Mouse (Mus musculus) adrenal gland, postnatal 36 days (tissue): ENCODE results near the gene Cd27. TPM values are rescaled to one million over a fixed set of nuclear protein-coding genes. Genes with fewer than 3 reads are reported as not detected.
"Not testable (repeated sequence)": the region's sequence is repeated elsewhere in the genome, so short reads cannot be mapped to it uniquely, and the experiment has no call there.

Experiments used
- DNase-seq, 2 experiments: peaks; one replicate each; pipeline ENCODE4 v3.0.0; 2021; ENCODE audit warnings: mixed read lengths in 1 of 2
- long read RNA-seq, 2 experiments: library from polyadenylated mRNA; stranded (forward); transcript quantifications; one replicate each; pipeline ENCODE4 v2.0.0; 2021; ENCODE audit warnings: borderline sequencing depth in 2 of 2
- total RNA-seq, 2 experiments: library from RNA; stranded (reverse); gene quantifications; 2 replicates each; pipeline ENCODE4 v1.2.3; 2021

Gene Cd27
- total RNA-seq = under 1 TPM; 0.40 to 0.63 TPM
- long read RNA-seq, experiment 1, partial matches to known transcripts = 0 of 6 reads
- long read RNA-seq, experiment 1, other reads (novel, unspliced or antisense) = 6 of 6 reads
- long read RNA-seq, experiment 2, partial matches to known transcripts = 0 of 9 reads
- long read RNA-seq, experiment 2, other reads (novel, unspliced or antisense) = 9 of 9 reads

GRCm38 (mm10) chr6:125236782-125237181 lies at the start of gene Cd27:
TSS of gene Cd27 (minus strand) at chr6:125237010.
- no peak for DNase-seq

DNA sequence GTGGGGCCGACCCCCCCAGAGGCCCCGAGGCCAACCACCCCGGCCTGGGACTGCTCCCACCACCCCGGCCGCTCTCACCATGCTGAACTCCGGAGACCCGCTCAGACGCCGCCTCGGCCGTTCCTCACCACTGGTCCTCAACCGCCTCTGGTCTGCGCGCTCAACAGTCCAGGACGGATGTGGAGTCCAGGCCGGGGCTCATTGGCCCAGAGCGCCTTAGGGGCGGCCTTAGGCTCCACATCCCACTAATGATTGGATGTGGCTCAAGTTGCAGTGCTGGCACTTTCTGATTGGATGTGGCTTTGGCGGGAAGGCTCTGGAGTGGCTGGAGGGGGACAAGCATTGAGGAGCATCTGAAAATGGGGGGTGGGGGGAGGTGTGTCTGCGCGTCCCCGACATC lies 49.1 kb upstream of the Cd27 start, which contains the start of gene Tuba3a:
Gene Tuba3a, minus strand, starts transcription at position 153 of the 400 bp plus-strand sequence.
- DNase-seq = no peak

- no peak for DNase-seq
Observed at GRCm38 (mm10) chr6:125284751-125285150, 47.9 kb upstream of the Cd27 start.

DNA sequence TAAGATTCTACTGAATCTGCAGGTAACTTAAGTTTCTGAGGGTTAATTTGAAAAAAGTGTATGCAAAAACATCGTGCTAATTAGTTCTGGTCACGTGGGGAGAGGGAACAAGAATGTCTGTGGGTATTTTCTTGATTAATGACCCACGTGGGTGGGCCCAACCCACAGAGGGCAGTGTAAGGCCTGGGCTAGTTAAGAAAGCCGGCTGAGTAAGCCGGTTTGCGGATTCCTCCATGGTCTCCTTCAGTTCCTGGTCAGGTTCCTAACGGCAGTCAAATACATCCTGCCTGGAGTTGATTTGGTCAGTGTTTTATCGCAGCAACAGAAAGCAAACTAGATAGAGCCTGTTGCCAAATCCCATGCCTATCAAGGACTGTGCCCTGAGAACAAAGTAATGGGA lies 47.4 kb upstream of the Cd27 start:
- DNase-seq = no peak

DNA sequence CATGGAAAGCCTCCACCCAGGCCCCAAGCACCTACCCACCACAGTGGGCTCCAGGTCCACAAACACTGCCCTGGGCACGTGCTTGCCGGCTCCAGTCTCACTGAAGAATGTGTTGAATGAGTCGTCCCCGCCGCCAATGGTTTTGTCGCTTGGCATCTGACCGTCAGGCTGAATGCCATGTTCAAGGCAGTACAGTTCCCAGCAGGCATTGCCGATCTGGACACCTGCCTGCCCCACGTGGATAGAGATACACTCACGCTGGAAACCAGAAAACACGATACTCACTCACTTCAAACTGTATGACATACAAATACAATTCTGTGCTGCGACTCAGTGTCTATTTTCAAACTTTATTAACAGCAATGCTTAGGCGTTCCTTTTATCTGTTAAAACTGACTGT lies 45.9 kb upstream of the Cd27 start:
- DNase-seq = not testable (repeated sequence)

DNA sequence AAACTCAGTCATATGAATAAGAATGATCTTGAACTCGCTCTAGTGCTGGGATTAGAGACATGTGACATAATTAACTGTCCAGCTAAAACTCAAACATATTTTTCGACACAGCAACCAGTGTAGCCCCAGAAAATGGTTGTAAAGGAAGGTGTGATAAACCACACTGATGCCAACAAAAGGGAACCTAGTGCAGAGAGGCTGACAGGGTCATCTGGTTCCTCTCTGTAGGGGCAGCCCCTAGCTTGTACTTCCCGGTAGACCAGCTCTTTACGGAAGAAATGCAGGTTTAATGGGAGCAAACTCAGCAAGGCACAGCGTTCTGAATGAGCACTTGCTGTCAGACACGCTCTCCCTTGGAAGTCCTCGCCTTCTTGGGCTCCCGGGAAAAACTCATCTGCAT lies 42.9 kb upstream of the Cd27 start:
- no peak for DNase-seq

DNA sequence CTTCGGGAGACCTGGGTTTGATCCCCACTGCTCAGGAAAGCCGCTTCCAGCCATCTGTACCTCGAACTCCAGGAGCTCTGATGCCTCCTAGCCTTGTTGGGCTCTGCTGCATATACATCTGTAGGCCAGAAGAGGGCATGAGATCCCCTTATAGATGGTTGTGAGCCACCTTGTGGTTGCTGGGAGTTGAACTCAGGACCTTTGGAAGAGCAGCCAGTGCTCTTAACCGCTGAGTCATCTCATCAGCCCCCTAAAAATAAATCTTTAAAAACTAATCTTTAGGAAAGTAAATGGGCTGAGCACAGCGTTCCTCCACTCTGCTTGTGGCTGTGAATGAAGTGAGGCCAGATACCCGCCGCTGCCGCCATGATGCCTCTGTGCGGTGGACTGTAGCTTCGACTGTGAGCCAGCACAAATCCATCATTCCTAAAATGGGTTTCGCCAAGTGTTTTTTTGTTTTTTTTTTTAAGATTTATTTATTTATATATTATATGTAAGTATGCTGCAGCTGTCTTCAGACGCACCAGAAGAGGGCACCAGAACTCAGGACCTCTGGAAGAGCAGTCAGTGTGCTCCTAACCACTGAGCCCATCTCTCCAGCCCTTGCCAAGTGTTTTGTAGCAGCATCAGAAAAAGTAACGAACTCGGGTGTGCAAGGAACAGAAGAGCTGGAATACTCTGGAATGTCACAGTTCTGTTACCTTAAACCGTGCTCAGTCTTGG lies 38.2 kb upstream of the Cd27 start:
- DNase-seq = peak; percentile 47 to 72

DNA sequence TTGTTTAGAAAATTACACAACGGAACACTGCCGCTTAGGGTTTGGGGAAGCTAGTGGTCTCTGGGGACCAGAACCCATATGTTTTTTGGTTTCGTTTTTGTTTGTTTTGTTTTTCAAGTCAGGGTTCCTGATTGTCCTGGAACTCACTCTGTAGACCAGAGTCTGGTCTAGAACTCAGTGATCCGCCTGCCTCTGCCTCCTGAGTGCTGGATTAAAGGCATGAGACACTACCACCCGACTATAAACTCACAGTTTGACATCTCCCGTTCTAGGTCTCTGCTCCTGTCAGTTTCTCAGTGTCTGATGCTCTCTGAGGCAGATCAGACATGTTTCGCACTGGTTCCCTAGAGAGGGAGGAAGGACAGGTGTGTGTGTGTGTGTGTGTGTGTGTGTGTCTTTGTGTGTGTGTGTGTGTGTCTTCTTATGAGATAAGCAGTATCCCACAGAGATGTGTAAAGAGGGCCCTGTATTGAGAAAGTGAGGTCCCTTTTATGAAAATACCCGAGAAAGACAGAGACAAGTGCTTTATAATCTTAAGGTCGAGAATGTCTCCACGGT lies 35.5 kb upstream of the Cd27 start:
- no peak for DNase-seq

GRCm38 (mm10) chr6:125271455-125272227 lies 34.8 kb upstream of the Cd27 start:
- peak; percentile 93 to 95 for DNase-seq

DNA sequence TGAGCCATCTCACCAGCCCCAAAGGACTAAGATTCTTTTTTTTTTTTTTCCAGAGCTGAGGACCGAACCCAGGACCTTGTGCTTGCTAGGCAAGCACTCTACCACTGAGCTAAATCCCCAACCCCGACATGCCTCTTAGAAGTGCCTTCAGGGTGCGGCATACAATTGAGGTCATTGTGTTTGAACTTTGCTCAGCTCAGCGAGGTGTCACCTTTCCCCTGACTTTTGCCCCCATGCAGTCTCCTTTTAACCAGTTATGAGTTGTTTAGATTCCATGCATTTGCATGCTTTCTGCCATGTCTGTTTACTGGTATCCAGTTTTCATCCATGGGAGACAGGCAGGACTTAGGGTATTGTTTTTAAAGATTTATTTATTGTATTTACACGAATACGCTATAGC lies 32.0 kb upstream of the Cd27 start:
- no peak for DNase-seq

DNA sequence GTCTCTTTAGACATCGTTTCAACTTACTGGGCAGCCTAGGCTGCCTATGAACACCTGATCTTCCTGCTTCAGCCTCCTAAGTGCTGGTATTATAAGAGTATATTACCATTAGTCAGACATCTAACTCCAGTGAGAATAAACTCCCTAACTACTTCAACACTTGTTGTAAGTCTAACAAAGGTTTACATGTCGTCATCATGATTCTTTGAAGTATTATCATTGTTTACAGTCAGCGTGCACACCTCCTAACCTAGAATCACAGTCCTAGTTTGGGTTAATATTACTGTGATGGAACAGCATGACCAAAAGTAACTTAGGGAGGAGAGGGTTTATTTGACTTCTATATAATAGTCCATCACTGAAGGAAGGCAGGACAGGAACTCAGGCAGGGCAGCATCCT lies 30.7 kb upstream of the Cd27 start:
- DNase-seq = no peak

GRCm38 (mm10) chr6:125266600-125266999 lies 29.8 kb upstream of the Cd27 start:
- DNase-seq = not testable (repeated sequence)

DNA sequence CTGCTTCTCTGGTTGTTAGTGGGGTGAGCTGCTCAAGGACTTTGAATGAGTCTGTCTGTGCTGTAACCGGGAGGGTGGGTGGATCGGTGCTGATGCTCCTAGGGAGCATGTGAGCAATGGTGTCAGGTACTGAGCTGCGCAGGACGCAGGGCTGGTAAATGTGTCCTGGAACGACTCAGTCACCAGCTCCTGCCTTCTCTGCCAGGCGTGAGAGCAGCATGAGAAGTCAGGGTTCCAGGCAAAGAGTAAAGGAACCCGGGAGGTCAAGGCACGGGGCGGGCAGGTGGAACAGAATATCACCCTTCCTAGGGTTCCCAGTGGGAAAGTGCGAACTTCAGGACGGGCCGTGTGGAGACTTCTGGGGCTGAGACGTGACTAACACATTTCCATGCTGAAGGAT lies 29.3 kb upstream of the Cd27 start:
- no peak for DNase-seq

DNA sequence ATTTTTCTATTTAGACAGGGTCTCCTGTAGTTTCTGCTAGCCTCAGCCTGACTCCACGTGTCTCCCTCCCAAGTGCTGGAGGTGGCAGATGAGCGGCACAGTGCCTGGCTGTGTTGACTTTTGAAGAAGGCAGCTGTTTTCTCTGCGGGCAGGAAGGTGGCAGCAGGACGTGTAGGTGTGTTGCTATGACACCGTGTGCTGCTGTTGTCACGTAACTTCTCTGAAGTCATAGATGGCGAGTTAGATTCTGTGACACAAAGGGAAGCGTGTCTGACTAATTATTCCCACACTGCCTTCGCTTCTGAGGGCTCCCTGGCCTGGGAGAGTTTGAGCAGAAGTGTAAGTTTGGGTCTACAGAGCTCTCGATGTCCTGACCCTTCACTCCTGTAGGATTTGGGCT lies 28.4 kb upstream of the Cd27 start:
- DNase-seq = no peak

DNA sequence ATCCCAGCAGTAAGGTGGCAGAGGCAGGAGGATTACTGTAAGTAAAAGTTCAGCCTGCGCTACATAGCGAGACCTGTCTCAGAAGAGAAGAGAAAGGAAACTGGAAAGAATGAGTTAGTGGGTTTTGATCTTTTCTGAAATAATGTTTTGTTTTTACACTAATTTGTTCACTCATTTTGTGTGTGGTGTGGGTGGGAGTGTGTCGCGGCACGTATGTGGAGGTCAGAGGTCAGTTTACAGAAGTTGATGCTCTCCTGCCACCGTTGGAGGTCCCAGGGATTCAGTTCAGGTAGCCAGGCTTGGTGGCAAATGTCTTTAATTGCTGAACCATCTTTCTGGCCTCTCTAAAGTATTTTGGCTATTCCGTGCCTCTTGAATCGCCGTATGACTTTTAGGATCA lies 27.4 kb upstream of the Cd27 start:
- no peak for DNase-seq

- no peak for DNase-seq
Observed at GRCm38 (mm10) chr6:125260006-125260555, 23.3 kb upstream of the Cd27 start.

- DNase-seq = peak; percentile 63 to 67
Observed at GRCm38 (mm10) chr6:125256222-125256966, 19.6 kb upstream of the Cd27 start.

DNA sequence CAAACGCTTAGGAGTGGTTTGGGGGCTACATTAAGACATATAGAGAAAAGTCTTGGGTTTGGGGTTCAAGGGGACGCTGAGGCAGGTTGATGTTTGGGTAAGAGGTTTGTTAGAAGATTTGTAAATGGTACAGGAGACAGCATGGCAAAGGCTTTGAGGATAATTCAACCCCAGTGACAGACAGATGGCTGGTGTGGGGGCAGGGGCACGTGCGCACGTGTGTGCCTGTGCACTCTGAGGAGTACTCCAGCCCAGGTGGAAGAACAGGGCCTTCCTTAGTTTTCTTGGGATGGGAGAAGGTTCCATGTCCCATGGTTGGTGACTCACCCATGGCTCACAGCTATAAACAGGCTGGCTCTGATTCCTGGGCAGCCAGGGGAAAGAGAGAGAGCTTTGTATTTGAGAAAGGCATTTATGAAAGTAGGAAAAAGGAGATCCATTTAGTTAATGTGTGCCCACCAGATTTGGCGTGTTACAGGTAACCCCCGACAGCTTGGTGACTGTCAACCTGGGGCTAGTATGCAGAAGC lies 18.8 kb upstream of the Cd27 start:
- DNase-seq = no peak

GRCm38 (mm10) chr6:125253863-125254715 lies 17.3 kb upstream of the Cd27 start:
- no peak for DNase-seq

GRCm38 (mm10) chr6:125252711-125253110 lies 15.9 kb upstream of the Cd27 start:
- DNase-seq = no peak

DNA sequence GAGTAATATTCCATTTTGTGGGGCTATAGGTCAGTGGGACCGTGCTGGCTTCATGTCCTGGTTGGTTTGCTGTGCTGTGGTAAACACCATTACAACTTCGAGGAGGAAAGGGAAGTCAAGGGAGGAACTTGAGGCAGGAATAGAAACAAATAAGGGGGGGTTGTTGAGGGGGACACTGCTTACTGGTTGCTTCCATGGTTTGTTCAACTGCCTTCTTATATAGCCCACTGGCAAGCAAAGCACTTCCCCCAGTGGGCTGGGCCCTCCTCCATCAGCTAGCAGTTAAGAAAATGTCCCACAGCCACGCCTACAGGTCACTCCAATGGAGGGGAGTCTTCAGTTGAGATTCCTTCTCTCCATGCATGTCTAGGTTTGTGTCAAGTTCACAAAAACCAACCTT lies 15.5 kb upstream of the Cd27 start:
- DNase-seq = no peak
